Mouse (Mus musculus) MN1 (cell line): ENCODE results near the gene Slc5a10.
"Not testable (repeated sequence)": the region's sequence is repeated elsewhere in the genome, so short reads cannot be mapped to it uniquely, and the experiment has no call there.

ENCODE experiments used
- DNase-seq: peaks from one replicate; pipeline ENCODE4 v3.0.0-alpha.2; 2016; ENCODE audit warnings: low spot score

The Slc5a10 gene

GRCm38 (mm10) chr11:61647956-61648748 is 72.5 kb downstream of the Slc5a10 start:
- peak; percentile 26 for DNase-seq

GRCm38 (mm10) chr11:61647110-61647910 is 73.3 kb downstream of the Slc5a10 start:
- DNase-seq = no peak

- DNase-seq = no peak
Measured at GRCm38 (mm10) chr11:61646499-61647039, 74.1 kb downstream of the Slc5a10 start.

GRCm38 (mm10) chr11:61645357-61645857 is 75.2 kb downstream of the Slc5a10 start:
- no peak for DNase-seq

- peak; percentile 19 for DNase-seq
Measured at GRCm38 (mm10) chr11:61644576-61645326, 75.9 kb downstream of the Slc5a10 start.

GRCm38 (mm10) chr11:61643184-61643961 is 77.3 kb downstream of the Slc5a10 start:
- no peak for DNase-seq

- DNase-seq = no peak
Measured at GRCm38 (mm10) chr11:61642106-61642505, 78.5 kb downstream of the Slc5a10 start.

GRCm38 (mm10) chr11:61640585-61640984 is 80.0 kb downstream of the Slc5a10 start:
- peak; percentile 53 for DNase-seq

- no peak for DNase-seq
Measured at GRCm38 (mm10) chr11:61639601-61640177, 80.9 kb downstream of the Slc5a10 start.

GRCm38 (mm10) chr11:61638764-61639536 is 81.7 kb downstream of the Slc5a10 start:
- no peak for DNase-seq

- no peak for DNase-seq
Measured at GRCm38 (mm10) chr11:61637856-61638255, 82.8 kb downstream of the Slc5a10 start.

- no peak for DNase-seq
Measured at GRCm38 (mm10) chr11:61637413-61637812, 83.2 kb downstream of the Slc5a10 start.

- not testable (repeated sequence) for DNase-seq
Measured at GRCm38 (mm10) chr11:61636309-61636708, 84.3 kb downstream of the Slc5a10 start.

- no peak for DNase-seq
Measured at GRCm38 (mm10) chr11:61629621-61630020, 91.0 kb downstream of the Slc5a10 start.

GRCm38 (mm10) chr11:61626509-61626908 is 94.1 kb downstream of the Slc5a10 start:
- DNase-seq = no peak

GRCm38 (mm10) chr11:61625136-61625535 is 95.5 kb downstream of the Slc5a10 start:
- no peak for DNase-seq
